Mouse (Mus musculus) bone marrow macrophage, adult 2 months (primary cell): ENCODE results near the gene Eif3d.

ENCODE experiments used
- CTCF ChIP-seq: IDR thresholded peaks from 2 replicates; pipeline ENCODE4 v1.5.1; 2012; ENCODE audit warnings: low read depth, mild to moderate bottlenecking, low read length, moderate library complexity
- POLR2A ChIP-seq: IDR thresholded peaks from 2 replicates; pipeline ENCODE4 v1.6.1; 2012; ENCODE audit warnings: mild to moderate bottlenecking, low read depth, low read length, borderline replicate concordance

GRCm38 (mm10) chr15:77925195-77925594, 45.4 kb downstream of the Eif3d start:
- TF ChIP-seq CTCF (no peak), POLR2A (no peak)
